Mouse (Mus musculus) liver, embryonic 15.5 days (tissue): ENCODE measurements around the gene Tmem116. TPM values are rescaled to one million over a fixed set of nuclear protein-coding genes. Genes with fewer than 3 reads are reported as not detected.
"Not testable (repeated sequence)": the region's sequence is repeated elsewhere in the genome, so short reads cannot be mapped to it uniquely, and the experiment has no call there.

Experiments
- ATAC-seq: fragments of 200-750 bp; cut with Nextera tagmentation; 2 replicates; pipeline ENCODE4 v1.8.0; 2017; ENCODE audit warnings: moderate number of reproducible peaks, mild to moderate bottlenecking, moderate library complexity; ENCODE audit not compliant: insufficient read depth
- H3K27ac ChIP-seq: fragments of 300-500 bp; sonication (generic); replicated peaks from 2 replicates; pipeline ENCODE4 v1.5.1; 2015; ENCODE audit warnings: mild to moderate bottlenecking, inconsistent platforms
- H3K27me3 ChIP-seq: fragments of 300-500 bp; sonication (generic); 2 replicates; pipeline ENCODE4 v1.6.1; 2015; ENCODE audit warnings: mild to moderate bottlenecking, inconsistent platforms
- H3K36me3 ChIP-seq: fragments of 300-500 bp; sonication (generic); replicated peaks from 2 replicates; pipeline ENCODE4 v1.6.1; 2015; ENCODE audit warnings: moderate library complexity, mild to moderate bottlenecking, inconsistent platforms
- H3K4me1 ChIP-seq: fragments of 300-500 bp; sonication (generic); replicated peaks from 2 replicates; pipeline ENCODE4 v1.6.1; 2015; ENCODE audit warnings: inconsistent platforms
- H3K4me2 ChIP-seq: fragments of 300-500 bp; sonication (generic); 2 replicates; pipeline ENCODE4 v1.6.1; 2015; ENCODE audit warnings: moderate library complexity, mild to moderate bottlenecking, inconsistent platforms
- H3K4me3 ChIP-seq: fragments of 300-500 bp; sonication (generic); replicated peaks from 2 replicates; pipeline ENCODE4 v1.5.1; 2015; ENCODE audit warnings: mild to moderate bottlenecking, inconsistent platforms
- H3K9ac ChIP-seq: fragments of 300-500 bp; sonication (generic); 2 replicates; pipeline ENCODE4 v1.6.1; 2015; ENCODE audit warnings: moderate library complexity, mild to moderate bottlenecking, inconsistent platforms
- H3K9me3 ChIP-seq: fragments of 300-500 bp; sonication (generic); replicated peaks from 2 replicates; pipeline ENCODE4 v1.6.1; 2016; ENCODE audit warnings: inconsistent platforms
- WGBS: fragments of 180-500 bp; shearing (Covaris S2); methylation state at CpG from one replicate; pipeline ENCODE4 v1.1.7; 2015; ENCODE audit warnings: mixed read lengths; ENCODE audit not compliant: insufficient replicate concordance; 5-methylcytosine and 5-hydroxymethylcytosine counted together
- polyA plus RNA-seq: library from polyadenylated mRNA; unstranded; fragments of >200 nt; fragmentation: Nextera tagmentation; extraction: Ambion mirVana; gene quantifications from 2 replicates; pipeline ENCODE4 v1.2.1, GENCODE M21; 2015

The Tmem116 gene
- polyA plus RNA-seq, 1 experiment from 2014 or later, result 0.81 TPM

DNA sequence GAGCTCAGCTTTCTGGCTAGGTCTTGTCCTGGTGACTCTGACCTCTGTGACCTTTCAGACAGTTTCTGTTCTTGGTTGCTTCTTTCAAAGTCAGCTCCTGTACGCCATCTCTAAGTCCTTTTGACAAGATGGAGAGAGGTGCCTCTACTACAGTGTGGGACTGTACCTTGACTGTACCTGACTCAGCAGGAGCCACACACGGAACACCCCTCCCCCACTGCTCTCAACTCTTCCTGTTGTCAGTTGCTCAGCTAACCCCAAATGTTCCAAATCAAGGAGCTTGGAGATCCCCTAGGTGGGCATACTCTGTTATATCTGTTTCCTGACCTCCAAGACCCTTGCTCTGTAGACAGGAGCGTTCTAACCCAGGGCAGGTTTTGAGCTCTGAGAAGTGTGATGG, 51.5 kb downstream of the Tmem116 start, which contains the start of gene Adam1b:
Gene Adam1b (minus strand): TSS at position 205 of the 400 bp plus-strand sequence.
- Histone ChIP-seq H3K36me3 (no peaks in the 10 kb centered on the region), H3K9me3 (no peaks in the 10 kb centered on the region), H3K4me3 (no peak within 1 kb of the TSS), H3K27ac (no peak within 1 kb of the TSS), H3K4me1 (peaks cover 9% of the 10 kb centered on the region), H3K27me3 (0 out of 2 replicates have a peak, but pooled peaks cover 3% of the 10 kb centered on the region), H3K9ac (no peak within 1 kb of the TSS), H3K4me2 (no peak within 1 kb of the TSS)
- ATAC-seq, result no peak
- WGBS, result 55% methylated on average over 3 of the region's 3 CpGs

- Histone ChIP-seq H3K4me1 (no peaks in the 10 kb centered on the region), H3K9me3 (no peaks in the 10 kb centered on the region), H3K27me3 (0 out of 2 replicates have a peak, but pooled peaks cover 3% of the 10 kb centered on the region), H3K9ac (no peak overlapping the region), H3K4me2 (no peak overlapping the region), H3K4me3 (no peak overlapping the region), H3K36me3 (no peaks in the 10 kb centered on the region), H3K27ac (no peak overlapping the region)
- WGBS, result 45% methylated on average over 1 of the region's 1 CpGs
- no peak for ATAC-seq
These were observed 55.2 kb downstream of the Tmem116 start for GRCm38 (mm10) chr5:121506846-121507245.

GRCm38 (mm10) chr5:121510009-121510408, 58.3 kb downstream of the Tmem116 start:
- 62% methylated on average over 7 of the region's 7 CpGs for WGBS
- H3K9me3 ChIP-seq, result no peaks in the 10 kb centered on the region
- no peak overlapping the region for H3K9ac ChIP-seq
- H3K36me3 ChIP-seq, result no peaks in the 10 kb centered on the region
- no peak overlapping the region for H3K4me2 ChIP-seq
- no peak overlapping the region for H3K4me3 ChIP-seq
- H3K4me1 ChIP-seq, result no peaks in the 10 kb centered on the region
- no peaks in the 10 kb centered on the region for H3K27me3 ChIP-seq
- ATAC-seq, result no peak
- no peak overlapping the region for H3K27ac ChIP-seq

DNA sequence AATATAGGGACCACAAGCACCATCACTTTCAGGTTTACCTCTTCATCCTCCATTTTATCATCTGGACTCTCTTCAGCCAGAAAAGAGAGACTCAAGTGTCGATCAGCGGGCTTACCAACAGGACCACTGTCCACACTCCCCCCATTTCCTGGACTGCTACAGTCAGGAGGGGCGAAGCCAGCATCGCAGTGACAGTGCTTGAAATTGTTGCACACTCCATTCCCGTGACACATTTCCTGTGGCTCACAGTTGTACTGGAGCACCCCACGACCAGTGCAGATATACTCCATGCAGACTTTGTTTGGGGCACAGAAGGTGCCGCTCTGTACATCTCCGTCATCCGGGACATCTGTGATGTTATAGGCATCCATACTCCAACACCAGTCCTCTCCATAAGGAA, 67.3 kb downstream of the Tmem116 start:
- H3K4me1 ChIP-seq, result no peaks in the 10 kb centered on the region
- no peak overlapping the region for H3K27ac ChIP-seq
- no peak overlapping the region for H3K4me2 ChIP-seq
- no peak for ATAC-seq
- WGBS, result 72% methylated on average over 9 of the region's 9 CpGs
- H3K9ac ChIP-seq, result no peak overlapping the region
- H3K9me3 ChIP-seq, result no peaks in the 10 kb centered on the region
- H3K4me3 ChIP-seq, result no peak overlapping the region
- H3K36me3 ChIP-seq, result peaks cover 27% of the 10 kb centered on the region
- no peaks in the 10 kb centered on the region for H3K27me3 ChIP-seq

- not testable (repeated sequence) for H3K4me2 ChIP-seq, H3K27me3 ChIP-seq, H3K9ac ChIP-seq, H3K27ac ChIP-seq, H3K4me1 ChIP-seq, H3K9me3 ChIP-seq, H3K4me3 ChIP-seq, ATAC-seq
- peaks cover 35% of the 10 kb centered on the region for H3K36me3 ChIP-seq
- 49% methylated on average over 11 of the region's 17 CpGs for WGBS
These were observed 68.1 kb downstream of the Tmem116 start for GRCm38 (mm10) chr5:121519758-121520157.

- Histone ChIP-seq H3K9ac (no peak overlapping the region), H3K4me3 (no peak overlapping the region), H3K4me2 (no peak overlapping the region), H3K27ac (no peak overlapping the region), H3K36me3 (peaks cover 86% of the 10 kb centered on the region), H3K27me3 (no peaks in the 10 kb centered on the region), H3K9me3 (no peaks in the 10 kb centered on the region), H3K4me1 (no peaks in the 10 kb centered on the region)
- ATAC-seq, result no peak
- 86% methylated on average over 14 of the region's 14 CpGs for WGBS
These were observed 74.2 kb downstream of the Tmem116 start for GRCm38 (mm10) chr5:121525774-121526450.

DNA sequence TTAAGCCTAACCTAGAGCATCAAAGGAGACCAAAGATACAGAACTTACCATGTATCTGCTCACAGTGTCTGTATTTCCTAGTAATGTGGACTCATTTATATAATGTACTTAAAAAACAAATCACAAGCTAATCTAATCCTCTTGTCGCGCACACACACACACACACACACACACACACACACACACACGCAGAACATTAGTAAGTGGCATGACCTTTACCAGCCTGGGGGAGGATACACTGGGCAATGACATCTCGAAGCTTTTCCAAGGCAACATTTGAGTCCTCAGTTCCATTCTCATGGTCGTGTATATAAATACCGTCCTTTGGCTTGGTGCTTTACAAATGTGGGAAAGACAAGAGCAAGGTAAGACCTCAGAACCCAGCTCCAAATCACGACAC, 74.8 kb downstream of the Tmem116 start:
- H3K36me3 ChIP-seq, result peaks cover 86% of the 10 kb centered on the region
- 81% methylated on average over 7 of the region's 7 CpGs for WGBS
- no peak overlapping the region for H3K4me2 ChIP-seq

GRCm38 (mm10) chr5:121526961-121527360, 75.3 kb downstream of the Tmem116 start:
- H3K4me2 ChIP-seq, result no peak overlapping the region
- H3K4me1 ChIP-seq, result no peaks in the 10 kb centered on the region
- no peak overlapping the region for H3K4me3 ChIP-seq
- no peak overlapping the region for H3K27ac ChIP-seq
- no peaks in the 10 kb centered on the region for H3K27me3 ChIP-seq
- peaks cover 86% of the 10 kb centered on the region for H3K36me3 ChIP-seq
- H3K9ac ChIP-seq, result no peak overlapping the region
- no peaks in the 10 kb centered on the region for H3K9me3 ChIP-seq
- no peak for ATAC-seq
- 80% methylated on average over 8 of the region's 8 CpGs for WGBS

More for the DNA sequence above, 74.8 kb downstream of the Tmem116 start:
- ATAC-seq, result no peak
- H3K27ac ChIP-seq, result no peak overlapping the region
- no peaks in the 10 kb centered on the region for H3K4me1 ChIP-seq
- no peak overlapping the region for H3K4me3 ChIP-seq
- H3K9ac ChIP-seq, result no peak overlapping the region
- H3K27me3 ChIP-seq, result no peaks in the 10 kb centered on the region
- H3K9me3 ChIP-seq, result no peaks in the 10 kb centered on the region

DNA sequence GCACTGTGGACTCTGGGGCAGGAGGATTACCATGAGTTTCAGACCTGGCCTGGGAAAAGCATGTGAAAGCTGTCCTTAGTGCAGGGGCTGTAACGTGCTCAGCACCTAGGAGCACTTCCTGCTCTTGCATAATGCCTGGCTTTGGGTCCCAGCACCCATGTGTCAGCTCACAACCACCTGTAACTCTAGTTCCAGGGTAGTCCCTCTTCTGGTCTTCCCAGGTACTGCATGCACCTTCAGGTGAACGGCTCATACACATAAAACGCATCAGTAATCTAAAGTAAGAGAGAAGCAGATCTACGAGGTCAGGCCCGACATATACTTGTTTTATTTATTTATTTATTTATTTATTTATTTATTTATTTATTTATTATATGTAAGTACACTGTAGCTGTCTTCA, 82.8 kb downstream of the Tmem116 start:
- H3K27me3 ChIP-seq, result no peaks in the 10 kb centered on the region
- 69% methylated on average over 5 of the region's 5 CpGs for WGBS
- H3K9me3 ChIP-seq, result no peaks in the 10 kb centered on the region
- H3K27ac ChIP-seq, result peak overlapping the region; percentile 38; the same call in 1 of the 2 replicates
- ATAC-seq, result no peak
- no peak overlapping the region for H3K4me3 ChIP-seq
- H3K4me1 ChIP-seq, result peaks cover 31% of the 10 kb centered on the region
- no peak overlapping the region for H3K9ac ChIP-seq
- H3K4me2 ChIP-seq, result no peak overlapping the region
- peaks cover 96% of the 10 kb centered on the region for H3K36me3 ChIP-seq

- Histone ChIP-seq H3K4me3 (peak overlapping the region; percentile 27), H3K36me3 (peaks cover 95% of the 10 kb centered on the region), H3K9ac (peak overlapping the region; percentile 36), H3K4me2 (peak overlapping the region; percentile 58), H3K4me1 (peaks cover 31% of the 10 kb centered on the region), H3K27me3 (no peaks in the 10 kb centered on the region), H3K27ac (peak overlapping the region; percentile 77), H3K9me3 (no peaks in the 10 kb centered on the region)
- 31% methylated on average over 3 of the region's 3 CpGs for WGBS
- peak; percentile 90 for ATAC-seq
These were observed 83.4 kb downstream of the Tmem116 start for GRCm38 (mm10) chr5:121535116-121535515.

- Histone ChIP-seq H3K9me3 (no peaks in the 10 kb centered on the region), H3K27me3 (no peaks in the 10 kb centered on the region), H3K27ac (no peak overlapping the region), H3K36me3 (peaks cover 82% of the 10 kb centered on the region), H3K9ac (no peak overlapping the region), H3K4me1 (peaks cover 32% of the 10 kb centered on the region), H3K4me2 (no peak overlapping the region), H3K4me3 (no peak overlapping the region)
- WGBS, result 65% methylated on average over 7 of the region's 7 CpGs
- ATAC-seq, result no peak
These were observed 85.3 kb downstream of the Tmem116 start for GRCm38 (mm10) chr5:121536921-121537555.
